Mouse (Mus musculus) bone marrow, adult 2 months (tissue): ENCODE measurements around the gene Prr14. TPM values are rescaled to one million over a fixed set of nuclear protein-coding genes. Genes with fewer than 3 reads are reported as not detected.
A peak's percentile ranks its signal among the peaks of the same experiment; 100 is the strongest.

ENCODE experiments used
- H3K27ac ChIP-seq: fragments of 200-500 bp; 2 replicates; pipeline ENCODE4 v1.5.1; 2012; ENCODE audit warnings: low read depth, mild to moderate bottlenecking, control low read depth, inconsistent platforms, low read length; ENCODE audit not compliant: control insufficient read depth, poor library complexity, insufficient read depth
- H3K4me1 ChIP-seq: fragments of 200-500 bp; 2 replicates; pipeline ENCODE4 v1.6.1; 2011; ENCODE audit warnings: low read length; ENCODE audit not compliant: control insufficient read depth, insufficient read depth
- H3K4me3 ChIP-seq: fragments of 200-500 bp; replicated peaks from 2 replicates; pipeline ENCODE3; 2011; ENCODE audit warnings: mild to moderate bottlenecking, low read depth, low read length, control low read depth; ENCODE audit not compliant: control insufficient read depth
- CTCF ChIP-seq: fragments of 200-500 bp; IDR thresholded peaks from 2 replicates; pipeline ENCODE4 v1.5.1; 2011; ENCODE audit warnings: low read length, control low read depth; ENCODE audit not compliant: control insufficient read depth, insufficient read depth
- POLR2A ChIP-seq: fragments of 200-500 bp; IDR thresholded peaks from 2 replicates; pipeline ENCODE4 v1.6.1; 2011; ENCODE audit warnings: low read depth, mild to moderate bottlenecking, control low read depth, low read length, borderline replicate concordance; ENCODE audit not compliant: control insufficient read depth
- WGBS: fragments of 180-500 bp; shearing (Covaris S2); methylation state at CpG from one replicate; pipeline ENCODE4 v1.1.7; 2018; 5-methylcytosine and 5-hydroxymethylcytosine counted together
- polyA plus RNA-seq: library from polyadenylated mRNA; stranded (reverse); fragments of >200 nt; gene quantifications from 2 replicates; pipeline ENCODE4 v1.2.4, GENCODE M21; 2011; ENCODE audit warnings: low replicate concordance; ENCODE audit not compliant: missing spikeins, insufficient read depth, insufficient read length

Gene Prr14
- polyA plus RNA-seq, 1 experiment = 119 TPM

DNA sequence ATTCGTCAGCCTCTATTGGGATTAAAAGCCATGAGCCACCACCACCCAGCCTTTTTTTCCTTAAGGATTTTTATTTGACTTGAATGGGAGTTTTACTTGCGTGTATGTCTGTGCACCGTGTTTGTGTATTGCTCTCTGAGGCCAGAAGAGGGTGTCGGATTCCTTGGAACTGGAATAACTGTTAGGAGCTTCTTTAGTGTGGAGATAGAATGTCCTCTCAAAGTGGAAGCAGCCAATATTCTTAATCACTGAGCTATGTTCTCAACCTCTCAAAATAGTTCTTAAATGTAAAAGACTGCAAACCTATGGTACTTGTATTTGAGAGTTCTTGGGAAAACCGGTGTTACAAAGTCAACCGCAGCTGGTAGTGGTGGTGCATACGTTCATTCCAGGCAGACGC is 51.8 kb downstream of the Prr14 start:
- no peaks in the 10 kb centered on the region; the same call in 1 of the 2 replicates for H3K4me1 ChIP-seq
- 46% methylated on average over 8 of the region's 8 CpGs for WGBS
- TF ChIP-seq CTCF (no peak), POLR2A (no peak)
- no peak overlapping the region for H3K4me3 ChIP-seq
- H3K27ac ChIP-seq = no peak overlapping the region

DNA sequence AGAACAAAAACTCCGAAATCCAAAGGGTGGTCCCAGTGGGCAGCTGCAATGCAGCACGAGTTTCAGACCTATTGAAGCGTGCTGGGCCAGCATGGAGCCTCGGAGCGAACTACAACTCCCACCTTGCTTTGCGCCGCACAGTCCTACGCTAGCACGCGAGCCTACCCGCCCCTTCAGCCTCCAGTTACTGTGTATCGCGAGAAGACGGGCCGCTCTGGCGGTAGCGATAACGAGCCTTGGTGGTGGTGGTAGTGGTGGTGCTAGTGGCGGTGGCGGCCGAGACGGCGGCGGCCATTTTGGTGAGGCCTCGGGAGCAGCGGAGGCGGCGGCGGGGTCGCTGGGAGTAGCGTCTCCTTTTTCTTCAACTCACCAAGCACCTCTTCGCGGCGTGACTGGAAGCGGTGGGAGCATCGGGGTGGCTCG is 52.4 kb downstream of the Prr14 start, which contains the start of gene Srcap:
TSS of gene Srcap (plus strand) at position 176 of the 423 bp plus-strand sequence.
- H3K27ac ChIP-seq = peak within 1 kb of the TSS; percentile 97
- H3K4me1 ChIP-seq = no peaks in the 10 kb centered on the region; the same call in 1 of the 2 replicates
- under 1% methylated on average over 37 of the region's 37 CpGs for WGBS
- H3K4me3 ChIP-seq = peak within 1 kb of the TSS; percentile 78
- TF ChIP-seq POLR2A (peak; percentile 98), CTCF (no peak)

DNA sequence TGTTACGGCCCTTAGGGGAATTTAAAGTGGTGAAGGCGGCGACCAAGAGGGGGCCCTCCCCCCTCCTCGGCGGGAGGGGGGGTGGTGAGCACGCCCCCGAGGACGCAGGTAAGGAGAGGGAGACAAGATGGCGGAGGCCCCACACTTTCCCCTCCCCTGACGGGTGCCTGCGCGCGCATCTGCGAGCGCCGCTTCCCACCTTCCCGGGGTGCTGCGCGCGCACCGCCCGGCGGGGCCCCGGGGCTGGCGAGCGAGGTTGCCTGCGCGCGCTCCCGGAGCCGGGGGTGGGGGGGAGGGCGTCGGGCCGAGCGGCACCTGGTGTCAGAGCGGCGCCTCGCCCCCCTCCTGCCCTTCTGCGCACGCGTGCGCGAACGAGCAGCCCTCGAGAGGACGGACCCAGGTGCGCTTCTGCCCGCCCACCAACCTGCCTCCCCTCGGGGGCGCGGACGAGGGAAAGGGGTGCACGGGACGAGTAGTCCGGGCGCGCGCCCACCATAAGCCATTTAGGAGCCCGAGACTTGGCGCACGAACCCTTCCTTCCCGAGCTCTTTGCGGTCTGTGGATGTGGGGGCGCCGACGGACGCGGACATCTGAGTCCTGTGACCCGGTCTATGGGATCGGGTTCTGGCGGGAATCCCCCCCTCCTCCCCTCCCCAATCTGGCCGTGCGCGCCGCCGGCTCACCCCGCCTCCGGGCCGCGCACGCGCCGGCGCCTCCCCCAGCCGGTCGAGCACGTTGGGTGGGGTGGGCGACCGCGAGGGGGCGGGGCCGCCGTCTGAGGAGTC is 53.0 kb downstream of the Prr14 start:
- H3K4me3 ChIP-seq = peak overlapping the region; percentile 78

DNA sequence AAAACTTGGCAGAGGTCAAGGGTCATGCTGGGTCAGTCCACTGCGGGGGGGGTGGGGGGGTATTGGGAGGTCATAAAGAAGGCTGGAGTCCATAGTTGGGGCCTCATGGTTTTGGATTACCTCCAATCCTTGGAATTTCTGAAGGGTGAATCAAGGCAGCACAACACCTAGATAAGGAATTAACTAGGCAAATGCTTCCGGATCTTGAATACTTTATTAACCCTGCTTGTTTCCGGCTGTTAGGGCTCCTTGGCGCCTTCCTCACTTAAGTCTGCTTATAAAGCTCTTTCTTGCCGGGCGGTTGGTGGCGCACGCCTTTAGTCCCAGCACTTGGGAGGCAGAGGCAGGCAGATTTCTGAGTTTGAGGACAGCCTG is 53.6 kb downstream of the Prr14 start:
- Histone ChIP-seq H3K27ac (no peak overlapping the region; the same call in 1 of the 2 replicates), H3K4me1 (no peaks in the 10 kb centered on the region; the same call in 1 of the 2 replicates), H3K4me3 (peak overlapping the region; percentile 25)
- WGBS = 3% methylated on average over 8 of the region's 8 CpGs
- TF ChIP-seq POLR2A = no peak
- no peak for TF ChIP-seq CTCF

More for the DNA sequence above, 53.0 kb downstream of the Prr14 start:
- TF ChIP-seq CTCF = no peak
- no peak for TF ChIP-seq POLR2A
- whole genome bisulfite sequencing = under 1% methylated on average over 88 of the region's 93 CpGs
- Histone ChIP-seq H3K4me1 (no peaks in the 10 kb centered on the region; the same call in 1 of the 2 replicates), H3K27ac (peak overlapping the region; percentile 97)

DNA sequence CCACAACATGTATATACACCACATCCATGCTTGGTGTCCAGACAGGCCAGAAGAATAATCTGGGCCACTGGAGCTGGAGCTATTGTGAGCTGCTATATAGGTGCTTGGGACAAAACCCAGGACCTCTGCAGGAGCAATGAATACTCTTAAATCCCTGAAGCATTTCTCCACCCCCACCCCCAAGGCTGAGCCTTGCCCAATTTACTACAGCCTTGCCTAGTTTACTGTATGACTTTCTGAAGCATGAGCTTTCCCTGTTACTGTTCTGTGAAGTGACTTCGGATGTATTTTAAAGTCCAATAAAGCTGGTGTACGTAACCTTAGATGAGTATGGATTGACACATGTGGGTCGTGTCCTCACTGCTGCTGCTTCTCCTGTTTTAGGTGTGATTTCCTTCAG is 54.4 kb downstream of the Prr14 start:
- H3K4me3 ChIP-seq = no peak overlapping the region
- 71% methylated on average over 3 of the region's 3 CpGs for WGBS
- TF ChIP-seq POLR2A (no peak), CTCF (no peak)
- H3K4me1 ChIP-seq = no peaks in the 10 kb centered on the region; the same call in 1 of the 2 replicates
- H3K27ac ChIP-seq = no peak overlapping the region

DNA sequence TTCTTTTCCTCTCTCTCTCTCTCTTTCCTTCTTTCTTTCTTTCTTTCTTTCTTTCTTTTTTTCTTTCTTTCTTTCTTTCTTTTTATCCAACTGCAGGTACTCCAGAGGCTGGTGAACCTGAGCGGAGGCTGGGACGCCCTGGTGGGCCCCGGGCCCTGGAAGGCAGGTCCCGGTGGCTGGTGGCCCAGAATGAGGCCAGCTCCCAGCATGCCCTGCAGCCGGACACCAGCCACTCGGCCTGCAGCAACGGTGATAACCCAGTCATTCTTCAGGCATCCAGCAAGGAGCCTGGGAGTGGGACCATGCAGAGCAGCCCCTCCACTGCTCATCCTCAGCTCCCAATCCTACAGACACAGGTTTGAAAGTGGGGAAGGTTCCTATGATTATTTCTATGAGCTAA is 56.4 kb downstream of the Prr14 start:
- 90% methylated on average over 7 of the region's 7 CpGs for WGBS
- Histone ChIP-seq H3K27ac (no peak overlapping the region), H3K4me1 (no peaks in the 10 kb centered on the region; the same call in 1 of the 2 replicates), H3K4me3 (no peak overlapping the region)
- TF ChIP-seq POLR2A = no peak

DNA sequence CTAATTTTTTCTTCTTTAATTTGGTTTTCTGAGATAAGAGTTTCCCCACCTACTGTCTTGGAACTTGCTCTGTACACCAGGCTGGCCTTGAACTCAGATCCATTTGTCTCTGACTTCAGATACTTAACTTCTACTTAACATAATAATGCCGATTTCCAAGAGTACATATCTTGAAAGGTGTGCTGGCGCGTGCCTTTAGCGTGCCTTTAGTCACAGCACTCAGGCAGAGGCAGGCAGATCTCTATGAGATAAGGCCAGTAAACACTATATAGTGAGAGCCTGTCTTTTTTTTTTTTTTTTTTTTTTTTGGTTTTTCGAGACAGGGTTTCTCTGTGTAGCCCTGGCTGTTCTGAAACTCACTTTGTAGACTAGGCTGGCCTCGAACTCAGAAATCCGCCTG is 56.9 kb downstream of the Prr14 start:
- Histone ChIP-seq H3K4me3 (no peak overlapping the region), H3K4me1 (no peaks in the 10 kb centered on the region; the same call in 1 of the 2 replicates), H3K27ac (no peak overlapping the region)
- WGBS = 88% methylated on average over 7 of the region's 7 CpGs
- TF ChIP-seq POLR2A (no peak), CTCF (no peak)

DNA sequence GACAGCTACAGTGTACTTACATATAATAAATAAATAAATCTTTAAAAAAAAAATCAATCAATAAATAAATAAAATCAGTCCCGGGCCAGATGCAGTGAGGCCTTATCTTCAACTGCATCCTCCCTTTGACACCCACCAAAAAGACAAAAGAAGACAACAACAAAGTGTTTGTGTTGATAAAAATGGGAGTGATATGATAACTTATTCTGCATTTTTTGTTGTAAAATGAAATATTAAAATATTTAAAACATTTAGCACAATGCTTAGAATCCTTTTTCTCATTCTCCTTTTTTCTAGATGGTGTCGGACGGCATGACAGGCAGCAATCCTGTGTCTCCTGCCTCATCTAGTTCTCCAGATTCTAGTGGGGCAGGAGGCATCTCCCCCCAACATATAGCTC is 59.9 kb downstream of the Prr14 start, which contains the start of gene Gm42715:
TSS of gene Gm42715 (plus strand) at position 301 of the 400 bp plus-strand sequence.
- WGBS = 94% methylated on average over 3 of the region's 3 CpGs
- Histone ChIP-seq H3K4me1 (no peaks in the 10 kb centered on the region), H3K4me3 (no peak within 1 kb of the TSS), H3K27ac (no peak within 1 kb of the TSS)
- no peak for TF ChIP-seq CTCF
- no peak for TF ChIP-seq POLR2A

Other genes with a start within 250 kb of the Prr14 start
- 2.6 and 6.6 TPM in 2 replicates for gene Zfp553, start 226.6 kb upstream of the Prr14 start, polyA plus RNA-seq
- 76.8 and 153 TPM in 2 replicates for gene Sept1, start 226.5 kb upstream of the Prr14 start, polyA plus RNA-seq
- gene Zfp771, start 215.3 kb upstream of the Prr14 start, polyA plus RNA-seq = 10.6 and 13.1 TPM in 2 replicates
- 23.2 and 50.6 TPM in 2 replicates for gene Dctpp1, start 198.9 kb upstream of the Prr14 start, polyA plus RNA-seq
- 28.4 and 64.7 TPM in 2 replicates for gene Sephs2, start 185.6 kb upstream of the Prr14 start, polyA plus RNA-seq
- gene Itgal, start 163.4 kb upstream of the Prr14 start, polyA plus RNA-seq = 11.9 and 51.9 TPM in 2 replicates
- 2.9 and 5.1 TPM in 2 replicates for gene Zfp768, start 114.0 kb upstream of the Prr14 start, polyA plus RNA-seq
- gene Zfp747, start 83.6 kb upstream of the Prr14 start, polyA plus RNA-seq = 2.8 and 3.9 TPM in 2 replicates
- 1.2 and 2.4 TPM in 2 replicates for gene 9130019O22Rik, start 72.4 kb upstream of the Prr14 start, polyA plus RNA-seq
- gene E430018J23Rik, start 66.0 kb upstream of the Prr14 start, polyA plus RNA-seq = 0.65 and 1.9 TPM in 2 replicates
- gene Zfp764, start 52.8 kb upstream of the Prr14 start, polyA plus RNA-seq = 2.1 and 2.5 TPM in 2 replicates
- gene Zfp688, start 37.5 kb upstream of the Prr14 start, polyA plus RNA-seq = 20.9 and 21.4 TPM in 2 replicates
- gene Zfp689, start 10.5 kb upstream of the Prr14 start, polyA plus RNA-seq = 2.0 and 3.1 TPM in 2 replicates
- gene Fbrs, start 19.6 kb downstream of the Prr14 start, polyA plus RNA-seq = 44.9 and 98.7 TPM in 2 replicates
- gene Srcap, start 52.4 kb downstream of the Prr14 start, polyA plus RNA-seq = 44.3 and 98.5 TPM in 2 replicates
- 5.3 and 7.8 TPM in 2 replicates for gene Gm42715, start 60.0 kb downstream of the Prr14 start, polyA plus RNA-seq
- gene Tmem265, start 101.8 kb downstream of the Prr14 start, polyA plus RNA-seq = 20.5 and 41.0 TPM in 2 replicates
- 83.6 and 169 TPM in 2 replicates for gene Phkg2, start 113.7 kb downstream of the Prr14 start, polyA plus RNA-seq
- gene Ccdc189, start 129.0 kb downstream of the Prr14 start, polyA plus RNA-seq = 9.9 and 15.2 TPM in 2 replicates
- gene Rnf40, start 129.2 kb downstream of the Prr14 start, polyA plus RNA-seq = 52.7 and 66.7 TPM in 2 replicates
- 6.3 and 14.2 TPM in 2 replicates for gene Zfp629, start 156.2 kb downstream of the Prr14 start, polyA plus RNA-seq
- 44.5 and 65.5 TPM in 2 replicates for gene Bcl7c, start 249.3 kb downstream of the Prr14 start, polyA plus RNA-seq